Mouse (Mus musculus) ES-Bruce4 (cell line): ENCODE results near the gene Hmgcs1.

Experiments used
- CTCF ChIP-seq: IDR thresholded peaks from one replicate; pipeline ENCODE4 v1.8.1; 2011; ENCODE audit warnings: low read depth, low read length
- POLR2A ChIP-seq: IDR thresholded peaks from one replicate; pipeline ENCODE4 v1.8.1; 2011; ENCODE audit warnings: low read length; ENCODE audit not compliant: insufficient read depth

DNA sequence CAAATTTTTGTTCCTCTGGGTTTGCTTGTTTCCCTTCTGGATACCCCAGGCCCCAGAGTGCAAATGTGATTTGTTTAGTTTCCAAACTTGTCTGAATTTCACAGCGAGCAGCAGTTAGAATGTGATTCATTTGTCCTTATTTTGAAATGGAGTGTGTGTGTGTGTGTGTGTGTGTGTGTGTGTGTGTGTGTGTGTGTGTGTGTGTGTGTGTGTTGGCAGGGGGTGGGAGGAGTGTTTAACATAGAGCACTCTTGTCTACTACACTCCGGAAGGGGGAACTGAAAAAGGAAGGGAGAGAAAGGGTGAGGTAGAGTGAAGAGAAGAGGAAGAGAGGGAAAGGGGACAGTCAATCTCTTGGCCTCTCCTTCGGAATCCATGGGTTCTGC lies 64.4 kb downstream of the Hmgcs1 start:
- TF ChIP-seq POLR2A (no peak), CTCF (no peak)
